Mouse (Mus musculus) G1E (cell line): ENCODE data around the gene Sh3bp2.

Experiments used
- CTCF ChIP-seq: IDR thresholded peaks from 2 replicates; pipeline ENCODE4 v1.5.1; 2012; ENCODE audit warnings: low read depth, low read length, inconsistent platforms, mixed read lengths
- GATA2 ChIP-seq: IDR thresholded peaks from 2 replicates; pipeline ENCODE4 v1.6.1; 2012; ENCODE audit warnings: low read depth, low read length, inconsistent platforms, borderline replicate concordance

GRCm38 (mm10) chr5:34500886-34501285 lies 24.8 kb upstream of the Sh3bp2 start:
- TF ChIP-seq CTCF (no peak), GATA2 (no peak)
